Mouse (Mus musculus): ENCODE measurements at regions not wholly inside any gene's neighbourhood (a gene's known extent, or its start where the extent isn't known, plus 50 kb on each side); places are given as distances from the start of the nearest gene placed in this dataset.

- H3K36me3 ChIP-seq: no peaks in the 10 kb centered on the region
- H3K27ac ChIP-seq: no peak overlapping the region
- no peak overlapping the region for H3K4me3 ChIP-seq (replicated peaks)
- no peak for ATAC-seq (replicated peaks; ENCODE audit: low FRiP score)
- WGBS: 91% methylated on average over 2 of the region's 2 CpGs
- H3K4me2 ChIP-seq: no peak overlapping the region
- no peaks in the 10 kb centered on the region for H3K9me3 ChIP-seq (replicated peaks)
- no peaks in the 10 kb centered on the region for H3K4me1 ChIP-seq
- no peak overlapping the region for H3K9ac ChIP-seq
- H3K27me3 ChIP-seq: no peaks in the 10 kb centered on the region
These were observed 81.4 kb downstream of the Mtpn start for GRCm38 (mm10) chr6:35458250-35458649.

- WGBS: 74% methylated on average over 1 of the region's 1 CpGs
These were observed 94.7 kb downstream of the Mtpn start for GRCm38 (mm10) chr6:35445007-35445406.

DNA sequence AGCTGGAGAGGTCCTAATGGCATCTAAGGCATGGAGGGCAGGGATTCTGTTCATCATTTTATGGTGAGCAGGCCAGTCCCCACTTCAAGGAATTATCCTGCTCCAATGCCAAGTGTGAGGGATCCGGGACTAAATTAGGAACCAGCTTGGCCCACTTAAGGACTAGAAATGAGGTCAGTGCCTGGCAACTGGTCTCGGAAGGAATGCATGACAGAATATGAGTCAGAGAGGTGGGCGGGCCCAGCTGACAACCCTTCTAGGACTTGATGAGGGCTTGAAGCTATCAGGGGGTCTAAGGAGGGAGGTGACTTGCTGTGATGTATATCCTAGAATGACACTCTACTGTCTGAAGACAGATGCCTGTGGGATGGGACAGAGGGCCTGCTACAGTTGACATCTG, 100.4 kb upstream of the Fam180a start:
- WGBS: 80% methylated on average over 3 of the region's 3 CpGs
- Histone ChIP-seq H3K36me3 (no peaks in the 10 kb centered on the region), H3K9ac (no peak overlapping the region), H3K27ac (no peak overlapping the region), H3K4me3 (replicated peaks) (no peak overlapping the region), H3K4me1 (no peaks in the 10 kb centered on the region), H3K4me2 (no peak overlapping the region), H3K27me3 (no peaks in the 10 kb centered on the region), H3K9me3 (replicated peaks) (no peaks in the 10 kb centered on the region)
- ATAC-seq (replicated peaks; ENCODE audit: low FRiP score): no peak

More at GRCm38 (mm10) chr6:35445007-35445406, 94.7 kb downstream of the Mtpn start:
- Histone ChIP-seq H3K27ac (no peak overlapping the region), H3K27me3 (no peaks in the 10 kb centered on the region), H3K36me3 (no peaks in the 10 kb centered on the region), H3K9ac (no peak overlapping the region), H3K4me1 (no peaks in the 10 kb centered on the region), H3K4me3 (replicated peaks) (no peak overlapping the region), H3K4me2 (no peak overlapping the region), H3K9me3 (replicated peaks) (no peaks in the 10 kb centered on the region)
- no peak for ATAC-seq (replicated peaks; ENCODE audit: low FRiP score)

DNA sequence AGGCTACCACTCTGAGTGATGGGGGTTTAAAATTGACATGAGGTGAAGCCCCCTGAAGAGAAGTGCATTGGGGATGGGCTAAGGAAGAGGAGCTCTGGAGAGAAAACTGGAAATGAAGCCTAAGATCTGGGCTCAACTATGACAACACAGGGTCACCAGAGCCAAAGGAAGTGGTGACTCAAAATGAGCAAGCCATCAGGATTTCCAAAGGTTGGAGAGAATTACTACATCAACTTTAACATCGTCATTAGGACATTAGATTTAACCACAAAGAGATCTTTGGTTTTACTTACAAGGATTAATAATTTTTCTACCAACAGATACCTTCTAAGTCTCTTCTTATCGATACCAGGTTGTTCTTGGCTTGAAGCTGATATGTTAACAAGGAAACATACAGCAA, 98.6 kb upstream of the Fam180a start:
- H3K9ac ChIP-seq: no peak overlapping the region
- H3K4me1 ChIP-seq: no peaks in the 10 kb centered on the region
- no peaks in the 10 kb centered on the region for H3K9me3 ChIP-seq (replicated peaks)
- no peaks in the 10 kb centered on the region for H3K36me3 ChIP-seq
- H3K27ac ChIP-seq: no peak overlapping the region
- WGBS: 91% methylated on average over 2 of the region's 2 CpGs
- no peak overlapping the region for H3K4me2 ChIP-seq
- H3K4me3 ChIP-seq (replicated peaks): no peak overlapping the region
- no peak for ATAC-seq (replicated peaks; ENCODE audit: low FRiP score)
- H3K27me3 ChIP-seq: no peaks in the 10 kb centered on the region

- Histone ChIP-seq H3K4me3 (replicated peaks) (no peak overlapping the region), H3K36me3 (no peaks in the 10 kb centered on the region), H3K4me2 (no peak overlapping the region), H3K9me3 (replicated peaks) (no peaks in the 10 kb centered on the region), H3K27me3 (no peaks in the 10 kb centered on the region), H3K9ac (no peak overlapping the region), H3K4me1 (no peaks in the 10 kb centered on the region), H3K27ac (no peak overlapping the region)
- ATAC-seq (replicated peaks; ENCODE audit: low FRiP score): no peak
- WGBS: 79% methylated on average over 7 of the region's 7 CpGs
These were observed 95.0 kb upstream of the Fam180a start for GRCm38 (mm10) chr6:35420924-35421323.

DNA sequence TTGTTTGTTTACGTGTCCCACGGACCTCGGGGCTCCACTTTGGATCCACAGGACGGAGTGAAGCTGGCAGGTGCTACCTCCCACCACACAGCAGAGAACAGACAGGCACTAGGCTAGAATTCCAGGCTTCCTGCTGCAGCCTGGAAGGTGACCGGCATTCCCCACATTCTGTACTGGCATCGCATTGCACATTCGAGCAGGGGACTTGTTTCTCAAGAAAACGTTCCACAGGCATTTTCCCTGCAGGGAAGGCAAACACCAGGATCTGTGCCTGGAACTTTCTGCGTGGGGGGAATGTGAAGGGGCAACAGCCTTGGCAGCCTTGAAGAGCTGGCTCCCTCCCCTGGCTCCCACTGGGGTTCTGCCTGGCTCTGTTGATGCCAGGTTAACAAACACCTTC, 79.1 kb upstream of the Fam180a start:
- H3K36me3 ChIP-seq: no peaks in the 10 kb centered on the region
- no peaks in the 10 kb centered on the region for H3K9me3 ChIP-seq (replicated peaks)
- no peak overlapping the region for H3K4me3 ChIP-seq (replicated peaks)
- no peaks in the 10 kb centered on the region for H3K27me3 ChIP-seq
- H3K27ac ChIP-seq: no peak overlapping the region
- ATAC-seq (replicated peaks; ENCODE audit: low FRiP score): no peak
- H3K4me2 ChIP-seq: no peak overlapping the region
- no peaks in the 10 kb centered on the region for H3K4me1 ChIP-seq
- WGBS: 56% methylated on average over 9 of the region's 9 CpGs
- H3K9ac ChIP-seq: no peak overlapping the region

DNA sequence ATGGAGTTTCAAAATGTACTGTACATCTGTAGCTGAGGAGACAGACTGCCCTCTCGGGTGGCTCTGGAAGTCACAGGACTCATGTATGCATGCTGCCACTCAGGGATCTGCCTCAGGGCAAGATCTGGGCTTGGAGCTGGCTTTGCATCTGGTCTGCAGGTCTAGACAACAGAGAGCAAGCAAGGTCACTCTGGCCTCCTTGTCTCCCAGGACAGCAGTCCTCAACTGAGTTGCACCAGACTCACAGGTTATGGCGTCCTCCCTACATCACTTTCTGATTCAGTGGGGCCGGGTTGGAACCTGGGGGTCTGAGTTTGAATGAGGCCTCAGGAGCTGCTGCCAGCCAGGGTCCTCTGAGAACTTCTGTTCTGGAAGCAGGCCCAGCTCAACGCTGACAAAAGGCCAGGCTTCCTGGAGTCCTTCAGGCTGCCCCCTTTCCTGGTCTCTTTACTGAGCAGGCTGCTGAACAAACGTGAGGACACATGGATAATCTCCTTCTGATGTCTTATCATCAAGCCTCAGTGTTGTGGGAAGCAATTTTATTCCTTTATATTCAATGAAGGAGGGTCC, 77.5 kb upstream of the Fam180a start:
- H3K27ac ChIP-seq: no peak overlapping the region
- H3K4me2 ChIP-seq: no peak overlapping the region
- no peak overlapping the region for H3K9ac ChIP-seq
- no peak overlapping the region for H3K4me3 ChIP-seq (replicated peaks)
- ATAC-seq (replicated peaks; ENCODE audit: low FRiP score): no peak
- no peaks in the 10 kb centered on the region for H3K4me1 ChIP-seq
- WGBS: 76% methylated on average over 5 of the region's 5 CpGs
- H3K27me3 ChIP-seq: no peaks in the 10 kb centered on the region
- H3K36me3 ChIP-seq: no peaks in the 10 kb centered on the region
- no peaks in the 10 kb centered on the region for H3K9me3 ChIP-seq (replicated peaks)

DNA sequence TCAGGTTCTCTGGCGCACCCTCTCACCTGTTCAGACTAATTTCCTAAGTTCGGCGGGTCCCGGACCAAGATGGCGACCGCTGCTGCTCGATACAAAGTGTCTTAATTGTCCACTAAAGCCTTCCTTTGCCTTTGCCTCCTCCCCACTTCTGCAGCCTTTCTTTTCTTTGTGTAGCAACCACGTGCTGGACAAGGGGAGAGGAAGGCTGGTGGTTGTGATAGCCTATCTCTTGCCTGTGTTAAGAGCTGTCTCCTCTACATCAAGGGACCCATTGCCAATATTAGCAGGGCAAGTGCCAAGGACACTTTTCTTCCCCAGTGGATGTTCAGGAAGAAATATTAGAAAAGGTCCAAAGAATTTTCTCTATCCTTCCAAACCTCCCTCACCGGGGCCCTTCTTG, 69.8 kb upstream of the Fam180a start:
- Histone ChIP-seq H3K27me3 (no peaks in the 10 kb centered on the region), H3K4me1 (no peaks in the 10 kb centered on the region), H3K36me3 (no peaks in the 10 kb centered on the region), H3K4me2 (no peak overlapping the region), H3K27ac (no peak overlapping the region), H3K9ac (no peak overlapping the region), H3K4me3 (replicated peaks) (no peak overlapping the region), H3K9me3 (replicated peaks) (no peaks in the 10 kb centered on the region)
- WGBS: 97% methylated on average over 9 of the region's 9 CpGs
- ATAC-seq (replicated peaks; ENCODE audit: low FRiP score): no peak

- Histone ChIP-seq H3K36me3 (no peaks in the 10 kb centered on the region), H3K4me2 (no peak overlapping the region), H3K4me3 (replicated peaks) (no peak overlapping the region), H3K9ac (no peak overlapping the region), H3K9me3 (replicated peaks) (no peaks in the 10 kb centered on the region), H3K27me3 (no peaks in the 10 kb centered on the region), H3K4me1 (no peaks in the 10 kb centered on the region), H3K27ac (no peak overlapping the region)
- WGBS: 30% methylated on average over 3 of the region's 3 CpGs
- ATAC-seq (replicated peaks; ENCODE audit: low FRiP score): no peak
These were observed 62.9 kb upstream of the Fam180a start for GRCm38 (mm10) chr6:35388827-35389226.

- Histone ChIP-seq H3K9me3 (replicated peaks) (no peaks in the 10 kb centered on the region), H3K4me3 (replicated peaks) (no peak overlapping the region), H3K27ac (no peak overlapping the region), H3K27me3 (no peaks in the 10 kb centered on the region), H3K4me1 (peaks cover 11% of the 10 kb centered on the region; the same call in 1 of the 2 replicates), H3K36me3 (no peaks in the 10 kb centered on the region), H3K9ac (no peak overlapping the region), H3K4me2 (no peak overlapping the region)
- ATAC-seq (replicated peaks; ENCODE audit: low FRiP score): no peak
- WGBS: 89% methylated on average over 3 of the region's 3 CpGs
These were observed 55.6 kb upstream of the Fam180a start for GRCm38 (mm10) chr6:35381536-35381935.

GRCm38 (mm10) chr6:35380721-35381466, 55.0 kb upstream of the Fam180a start:
- H3K4me1 ChIP-seq: peaks cover 11% of the 10 kb centered on the region; the same call in 1 of the 2 replicates
- H3K36me3 ChIP-seq: no peaks in the 10 kb centered on the region
- H3K27me3 ChIP-seq: no peaks in the 10 kb centered on the region
- H3K4me2 ChIP-seq: peak overlapping the region; percentile 55
- H3K9ac ChIP-seq: no peak overlapping the region; the same call in 1 of the 2 replicates
- ATAC-seq (replicated peaks; ENCODE audit: low FRiP score): peak; percentile 85
- peak overlapping the region; percentile 21; the same call in 1 of the 2 replicates for H3K4me3 ChIP-seq (replicated peaks)
- no peak overlapping the region for H3K27ac ChIP-seq
- H3K9me3 ChIP-seq (replicated peaks): no peaks in the 10 kb centered on the region
- 15% methylated on average over 11 of the region's 11 CpGs for WGBS

- Histone ChIP-seq H3K27me3 (no peaks in the 10 kb centered on the region), H3K4me3 (replicated peaks) (0 out of 2 replicates have a peak overlapping the region, but pooled peaks have one; percentile 12), H3K36me3 (no peaks in the 10 kb centered on the region), H3K9ac (no peak overlapping the region), H3K27ac (no peak overlapping the region), H3K4me1 (peaks cover 11% of the 10 kb centered on the region; the same call in 1 of the 2 replicates), H3K9me3 (replicated peaks) (no peaks in the 10 kb centered on the region), H3K4me2 (peak overlapping the region; percentile 39)
- ATAC-seq (replicated peaks; ENCODE audit: low FRiP score): peak; percentile 33; the same call in 1 of the 2 replicates
- WGBS: 17% methylated on average over 8 of the region's 8 CpGs
These were observed 53.9 kb upstream of the Fam180a start for GRCm38 (mm10) chr6:35379890-35380289.

Measured in kidney, embryonic 15.5 days (tissue).